Mouse (Mus musculus) urinary bladder, postnatal 36 days (tissue): ENCODE measurements at regions not wholly inside any gene's neighbourhood (a gene's known extent, or its start where the extent isn't known, plus 50 kb on each side); places are given as distances from the start of the nearest gene placed in this dataset.
A peak's percentile ranks its signal among the peaks of the same experiment; 100 is the strongest.

Experiments
- DNase-seq, 2 experiments: peaks; one replicate each; pipeline ENCODE4 v3.0.0; 2022; ENCODE audit warnings: low spot score in 2 of 2, mixed read lengths in 1 of 2

DNA sequence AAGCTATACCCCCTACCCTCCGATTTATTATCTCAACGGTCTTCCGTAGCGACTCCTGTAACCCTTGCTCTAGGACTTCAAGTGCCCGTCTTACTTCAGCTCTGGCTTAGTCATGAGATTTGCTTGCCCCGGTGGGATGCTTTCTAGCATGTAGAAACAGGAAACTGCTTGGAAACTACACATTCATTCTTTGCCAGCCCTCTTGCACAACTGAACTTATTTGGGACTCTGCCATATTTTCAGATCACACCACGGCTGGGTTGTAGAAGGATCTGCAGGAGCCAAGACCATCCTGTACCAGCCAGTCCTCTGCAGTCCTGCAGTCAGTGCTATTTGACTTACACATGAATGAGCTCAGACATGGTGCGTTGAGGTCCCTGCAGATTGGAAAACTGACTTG is 110.9 kb upstream of the Habp2 start:
- peak; percentile 20 to 78 for DNase-seq

DNA sequence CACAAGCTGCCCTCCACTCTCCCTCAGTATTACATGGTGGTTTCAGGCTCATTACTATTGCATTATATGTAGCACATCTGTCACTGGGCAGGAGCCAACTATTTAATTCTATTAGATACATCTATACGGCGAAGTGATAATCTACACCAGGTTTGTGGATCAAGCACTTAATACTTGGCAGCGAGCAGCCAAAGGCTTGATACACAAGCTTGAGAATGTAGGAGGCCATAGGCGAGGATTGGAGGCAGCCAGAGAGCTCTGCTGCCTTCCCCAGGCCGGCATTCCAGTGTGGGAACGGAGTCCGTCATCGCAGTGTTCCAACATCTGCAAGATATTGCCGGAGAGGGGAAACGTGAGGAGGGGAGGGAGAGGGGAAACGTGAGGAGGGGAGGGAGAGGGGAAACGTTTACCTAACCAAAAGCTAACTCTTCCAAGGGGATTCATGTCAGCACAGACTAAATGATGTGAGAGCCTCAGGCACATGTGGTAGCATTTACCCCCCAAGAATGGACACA is 109.6 kb upstream of the Habp2 start:
- no peak for DNase-seq

DNA sequence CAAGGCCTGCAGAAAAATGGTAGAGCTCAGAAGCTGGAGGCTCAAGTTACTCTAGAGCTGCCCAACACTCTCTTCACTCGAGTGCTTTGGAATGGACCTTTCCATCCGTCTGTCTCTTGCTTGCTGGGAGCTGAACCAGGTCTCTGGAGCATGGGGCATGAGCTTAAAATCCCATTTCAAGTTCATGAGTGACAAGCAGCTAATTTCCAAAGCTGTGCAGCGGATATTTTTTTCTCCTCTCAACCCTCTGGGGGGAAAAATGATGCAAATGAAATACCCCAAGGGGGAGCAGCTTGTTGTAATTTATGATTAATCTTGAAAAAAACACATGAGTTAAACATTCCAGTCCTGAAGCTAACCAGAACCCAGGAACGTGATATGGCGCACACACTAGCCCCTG is 101.2 kb upstream of the Habp2 start:
- DNase-seq = no peak

DNA sequence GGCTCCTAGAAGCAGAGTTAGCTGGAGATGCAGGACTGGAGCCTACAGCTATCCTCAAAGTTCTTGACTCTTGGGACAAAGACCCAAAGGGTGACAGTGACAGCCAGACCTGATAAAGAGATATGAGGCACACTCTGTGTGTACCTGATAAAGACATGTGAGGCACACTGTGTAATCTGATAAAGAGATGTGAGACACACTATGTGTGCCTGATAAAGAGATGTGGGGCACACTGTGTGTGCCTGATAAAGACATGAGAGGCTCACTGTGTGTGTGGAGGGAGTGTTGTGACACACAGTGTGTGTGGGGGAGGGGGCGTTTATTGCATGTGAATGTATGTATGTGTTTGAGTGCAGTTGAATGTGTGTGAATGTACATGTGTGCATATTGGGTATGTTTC is 97.8 kb upstream of the Habp2 start:
- DNase-seq = no peak

DNA sequence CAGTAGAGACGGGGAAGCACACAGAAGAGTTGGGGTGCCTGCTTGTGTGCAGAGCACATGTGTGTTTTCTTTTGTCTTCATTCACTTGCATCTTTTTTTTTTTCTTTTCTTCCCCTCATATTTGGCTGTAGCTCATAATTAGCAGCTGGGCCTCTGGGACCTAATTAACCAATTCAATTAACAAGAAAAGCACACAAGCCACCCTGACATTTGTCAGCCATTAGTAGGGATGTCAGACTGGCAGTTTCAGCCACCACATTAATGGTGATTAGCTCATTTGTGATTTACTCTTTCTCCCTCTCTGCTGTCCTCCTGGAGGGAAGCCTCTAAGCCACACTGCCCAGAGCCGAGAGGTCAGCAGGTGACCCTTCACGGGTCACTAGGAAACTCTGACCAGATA is 96.7 kb upstream of the Habp2 start:
- no peak for DNase-seq

DNA sequence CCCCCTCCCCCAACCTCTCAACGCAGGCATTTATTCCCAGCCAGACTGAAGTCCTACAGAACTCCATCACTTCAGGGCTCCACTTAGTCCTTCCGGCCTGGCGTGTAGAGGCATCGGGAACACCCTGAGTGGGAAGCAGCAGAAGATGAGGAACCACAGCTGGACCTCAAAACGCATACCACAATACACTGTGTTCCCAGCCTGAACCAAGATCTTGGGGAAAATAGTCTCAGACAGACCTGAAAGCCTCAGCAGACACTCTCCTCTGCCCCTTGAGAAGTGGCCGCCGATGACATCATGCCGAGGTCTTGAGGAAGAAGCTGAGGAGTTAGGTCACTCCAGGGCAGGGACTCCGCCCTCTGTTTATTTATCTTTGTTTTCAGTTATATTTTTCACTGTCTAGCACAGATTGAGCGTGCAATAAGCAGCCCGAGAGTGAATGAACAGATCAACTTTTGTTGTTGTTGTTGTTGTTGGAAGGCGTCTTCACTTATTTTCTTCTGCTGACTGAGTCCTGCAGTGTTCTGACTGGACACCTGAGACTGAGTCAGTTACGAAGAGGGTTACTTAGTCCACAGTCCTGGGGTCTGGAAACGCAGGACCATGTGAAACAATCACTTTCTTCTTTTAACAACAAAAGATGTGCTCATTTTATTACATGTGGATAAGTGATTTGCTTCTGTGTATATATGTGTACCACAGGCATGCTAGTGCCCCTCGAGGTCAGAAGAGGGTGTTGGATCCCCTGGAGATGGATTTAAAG is 88.3 kb upstream of the Habp2 start:
- no peak for DNase-seq

DNA sequence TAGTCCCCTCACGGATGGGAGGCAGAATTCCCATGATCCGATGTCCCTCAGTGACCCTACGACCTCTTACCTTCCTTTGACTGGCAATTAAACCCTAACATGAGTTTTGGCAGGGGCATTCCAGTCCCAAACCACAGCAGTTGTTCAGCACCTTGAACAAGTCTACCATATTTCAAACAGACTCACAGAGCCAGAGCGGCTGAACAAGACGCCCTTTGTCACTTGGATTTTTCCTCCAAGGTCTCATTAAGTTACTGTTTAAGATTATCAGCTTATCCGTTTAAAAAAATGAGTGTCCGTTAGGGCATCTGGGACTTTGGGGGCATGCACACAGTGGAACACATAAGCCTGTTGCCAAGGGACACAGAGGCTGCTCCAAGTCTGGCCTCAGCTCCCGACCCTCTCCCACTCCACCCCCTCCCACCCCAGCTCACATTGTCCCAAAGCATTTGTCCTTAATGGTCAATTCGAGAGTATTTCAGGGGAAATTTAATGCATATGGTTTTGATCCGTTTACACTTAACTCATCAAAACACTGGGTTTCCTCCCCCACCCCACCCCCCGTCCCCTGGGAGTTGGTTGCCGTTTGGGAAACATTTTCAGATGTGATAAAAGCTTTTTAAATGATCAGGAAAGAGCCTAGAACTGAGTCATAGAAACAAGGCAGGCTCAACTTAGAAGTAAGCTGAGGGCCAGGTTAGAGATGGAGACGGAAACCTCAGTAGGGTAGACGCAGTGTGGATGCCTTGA is 87.4 kb upstream of the Habp2 start:
- DNase-seq = no peak

DNA sequence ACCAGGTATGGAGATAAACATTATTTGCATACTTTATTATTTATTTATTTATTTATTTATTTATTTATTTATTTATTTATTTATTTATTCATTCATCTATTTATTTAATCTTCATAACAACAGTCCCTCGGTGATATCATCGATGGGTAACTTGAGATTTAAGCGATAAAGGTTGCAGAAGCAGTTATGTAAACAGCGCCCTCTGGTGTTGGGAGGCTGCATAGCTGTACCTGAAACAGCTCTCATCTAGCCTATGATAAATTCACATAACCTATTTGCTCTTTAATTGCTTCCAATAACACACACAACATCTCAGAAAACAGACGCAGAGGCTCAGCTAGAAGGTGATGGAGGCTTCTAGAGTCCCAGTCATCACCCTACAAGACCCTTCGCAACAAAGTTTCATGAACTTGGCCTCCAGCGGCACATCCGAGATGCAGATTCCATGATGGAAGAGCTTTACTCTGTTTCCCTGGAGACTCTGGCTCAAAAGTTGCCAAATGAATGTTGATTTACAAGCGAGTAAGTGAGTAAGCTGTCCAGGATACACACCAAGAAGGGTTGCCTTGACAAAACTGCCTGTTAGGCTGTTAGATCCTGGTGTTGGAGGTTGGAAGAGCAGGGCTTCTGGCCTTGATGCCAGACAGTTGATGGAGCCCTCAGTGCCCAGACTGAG is 85.8 kb upstream of the Habp2 start:
- DNase-seq = no peak

DNA sequence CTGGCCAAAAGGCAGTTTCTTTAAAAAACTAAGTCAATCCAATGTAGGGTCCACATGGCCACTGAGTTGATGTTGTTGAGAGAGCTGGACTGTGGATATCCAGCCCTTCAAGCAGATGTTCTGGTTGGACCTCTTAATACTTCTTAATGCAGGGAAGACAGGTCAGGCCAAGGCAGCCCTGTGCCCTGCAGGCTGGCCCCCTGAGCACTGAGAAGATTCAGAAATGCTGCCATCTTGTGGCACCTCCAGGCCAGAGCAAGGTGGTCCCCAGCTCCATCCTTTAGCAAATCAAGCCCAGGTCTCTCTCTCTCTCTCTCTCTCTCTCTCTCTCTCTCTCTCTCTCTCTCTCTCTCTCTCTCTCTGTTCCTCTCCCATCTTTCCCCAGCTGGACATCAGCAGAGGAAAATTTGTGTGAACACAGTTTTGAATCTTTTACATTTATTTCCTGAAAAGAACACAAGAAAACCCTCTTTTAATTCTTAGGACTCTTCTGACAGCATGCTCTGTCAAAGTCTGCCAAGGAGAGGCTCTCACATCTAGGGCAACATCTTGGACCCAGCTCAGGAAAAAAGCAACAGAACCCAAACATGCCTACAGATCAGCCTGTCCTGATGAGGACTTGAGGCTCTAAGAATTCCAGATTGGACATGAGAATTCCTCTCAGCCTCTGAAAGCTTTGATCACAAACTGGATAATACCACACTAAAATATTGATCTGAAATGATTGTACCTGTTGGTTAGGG is 85.0 kb upstream of the Habp2 start:
- peak in 1 of 2 experiments; percentile 21 for DNase-seq

DNA sequence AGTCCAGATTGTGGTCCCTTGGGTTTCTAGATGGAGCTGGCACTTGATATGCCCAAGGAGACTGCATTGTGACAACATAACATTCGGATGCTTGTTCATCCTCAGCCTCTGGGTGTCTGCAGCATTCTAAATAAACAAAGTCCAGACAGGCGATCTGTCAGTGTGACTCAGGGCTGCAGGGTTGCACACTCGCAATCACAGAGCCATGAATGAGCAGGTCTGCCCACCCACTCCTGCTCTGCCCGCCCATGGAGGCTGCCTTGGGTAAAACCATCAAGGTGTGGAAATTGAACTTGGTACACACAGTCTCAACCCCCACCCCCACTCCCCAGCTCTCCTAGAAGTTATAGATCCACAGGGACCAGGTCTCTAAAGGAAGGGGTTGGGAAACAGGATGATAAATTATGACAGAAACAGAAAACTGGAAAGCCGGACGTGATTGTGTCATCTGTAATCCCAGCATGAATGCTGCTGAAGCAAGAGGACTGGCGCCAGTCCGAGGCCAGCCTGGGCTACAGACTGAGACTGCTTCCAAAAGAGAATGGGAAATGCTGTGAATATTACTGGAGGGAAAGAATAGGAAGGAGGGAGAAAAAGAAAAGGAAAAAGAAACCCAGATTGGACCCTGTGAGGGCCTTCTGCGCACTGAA is 84.3 kb upstream of the Habp2 start:
- DNase-seq = peak in 1 of 2 experiments; percentile 19

DNA sequence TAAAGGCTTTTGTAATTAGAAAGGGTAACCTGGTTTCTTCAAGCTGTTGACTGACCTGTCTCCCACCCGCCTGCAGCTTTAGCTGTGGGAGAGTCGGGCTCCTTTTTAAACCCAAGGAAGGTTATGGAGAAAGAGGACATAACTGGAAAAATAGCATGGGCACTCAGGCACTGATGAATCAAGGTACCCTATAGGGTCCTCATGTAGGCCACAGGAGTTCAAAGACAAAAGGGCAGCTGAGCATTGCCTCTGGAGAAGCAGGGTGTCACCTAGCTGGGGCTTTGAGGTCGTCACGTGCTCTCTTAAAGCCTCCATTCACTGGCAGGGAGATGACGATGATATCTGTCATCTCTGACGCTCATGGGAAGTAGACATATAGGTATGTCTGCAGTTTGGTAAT is 68.4 kb upstream of the Habp2 start:
- DNase-seq = no peak

DNA sequence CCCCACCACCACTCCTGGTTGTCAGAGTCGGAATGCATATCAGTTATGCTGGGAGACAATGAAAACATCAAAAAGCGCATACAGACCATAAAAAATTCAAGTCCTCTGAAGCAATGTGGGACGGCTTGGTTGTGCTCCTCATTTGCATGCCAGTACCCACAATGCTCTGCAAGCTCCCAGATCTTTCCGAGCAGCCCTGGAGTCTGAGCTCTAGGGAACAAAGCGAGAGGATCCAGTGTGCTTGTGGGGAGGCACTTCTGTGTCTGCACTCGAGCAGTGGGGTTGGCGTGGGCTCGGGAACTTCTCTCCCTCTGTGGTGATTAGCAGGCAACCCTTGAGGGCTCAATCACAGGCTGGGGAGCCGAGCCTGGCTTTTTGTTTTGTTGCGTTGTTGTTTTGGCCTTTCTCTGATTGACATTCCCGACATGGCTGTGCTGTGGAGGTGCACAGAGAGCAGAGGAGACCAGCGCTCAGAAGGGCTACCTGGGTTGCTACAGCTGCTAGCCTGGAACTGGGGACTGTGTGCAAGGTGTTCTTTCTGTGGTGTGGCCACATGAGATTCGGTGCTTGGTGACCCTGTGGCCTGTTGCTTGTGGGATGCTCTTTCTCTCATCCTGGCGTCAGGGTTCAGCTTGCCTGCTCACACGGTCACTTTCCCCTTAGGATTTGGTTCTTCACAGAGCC is 66.1 kb upstream of the Habp2 start:
- DNase-seq = no peak

DNA sequence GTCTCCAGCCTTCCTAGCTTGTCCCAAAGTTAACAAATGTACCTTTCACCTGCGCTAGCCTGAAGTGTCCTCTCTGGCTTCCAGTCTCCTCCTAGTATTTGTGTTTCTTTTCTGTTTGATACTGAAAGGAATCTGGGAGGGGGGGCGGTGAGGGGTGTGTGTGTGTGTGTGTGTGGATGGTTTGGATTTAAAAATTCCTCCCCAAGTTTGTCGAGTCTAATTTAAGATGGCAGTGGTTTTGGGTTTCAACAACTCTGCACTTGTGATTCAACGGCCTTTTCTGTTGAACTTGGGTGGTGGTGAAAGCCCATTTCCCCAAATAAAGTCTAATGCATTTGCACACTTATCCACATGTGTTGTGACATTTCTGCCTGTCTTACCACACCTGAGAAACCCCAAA is 64.4 kb upstream of the Habp2 start:
- DNase-seq = no peak

DNA sequence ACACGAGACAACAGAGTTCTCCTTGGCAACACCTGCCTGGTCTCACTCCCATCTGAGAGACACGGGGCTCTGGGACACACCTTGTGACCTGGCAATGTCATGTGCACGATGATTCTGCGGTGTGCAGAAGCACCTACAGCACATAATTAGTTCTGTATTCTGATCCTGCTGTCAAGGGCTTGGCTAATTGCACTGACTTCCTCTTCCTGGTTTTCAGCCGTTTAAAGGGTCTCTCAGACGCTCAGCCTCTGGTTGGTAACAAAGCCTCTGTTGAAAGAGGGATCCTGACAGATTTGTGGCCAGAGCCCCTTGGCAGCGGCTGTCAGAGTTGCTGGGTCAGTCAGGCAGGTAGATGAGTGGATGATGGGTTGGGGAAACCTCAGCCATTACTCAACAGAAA is 61.9 kb upstream of the Habp2 start:
- DNase-seq = no peak

DNA sequence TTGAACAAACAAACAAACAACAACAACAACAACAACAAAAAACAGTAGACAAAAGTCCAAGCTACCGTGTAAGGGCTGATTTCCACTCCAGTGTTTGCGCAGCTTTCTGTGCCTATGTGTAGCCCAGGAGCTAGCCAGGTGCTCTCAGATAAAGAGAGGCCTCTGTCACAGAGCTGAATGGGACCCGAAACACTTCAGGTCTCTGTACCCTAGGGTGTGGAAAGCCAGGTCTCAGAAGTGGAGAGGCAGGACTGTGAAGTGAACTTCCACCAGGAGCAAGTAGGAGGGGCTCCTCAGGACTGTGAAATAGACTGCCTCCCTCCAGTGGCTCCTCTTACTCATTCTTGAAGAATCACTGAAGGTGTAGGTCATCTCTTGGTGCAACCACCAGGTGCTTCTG is 61.4 kb upstream of the Habp2 start:
- DNase-seq = no peak

DNA sequence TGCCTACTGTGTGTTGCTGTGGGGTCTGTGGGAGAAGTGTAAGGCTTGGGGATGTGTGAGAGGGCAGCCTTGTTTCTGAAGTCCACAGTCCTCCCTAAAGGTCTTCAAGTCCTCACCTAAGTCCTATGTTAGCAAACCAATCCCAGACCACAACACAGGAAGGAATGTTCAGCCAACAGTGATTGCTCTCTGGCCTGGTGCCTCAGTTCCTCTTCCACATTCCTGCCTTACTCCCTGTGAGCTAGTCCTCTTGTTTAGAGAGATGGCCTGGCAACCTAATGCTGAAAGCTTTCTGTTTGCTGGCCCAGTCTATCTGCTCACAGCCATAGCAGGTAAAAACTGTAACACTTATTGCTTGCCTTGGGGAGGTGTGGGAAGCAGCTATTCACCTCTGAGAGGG is 58.4 kb upstream of the Habp2 start:
- DNase-seq = no peak

DNA sequence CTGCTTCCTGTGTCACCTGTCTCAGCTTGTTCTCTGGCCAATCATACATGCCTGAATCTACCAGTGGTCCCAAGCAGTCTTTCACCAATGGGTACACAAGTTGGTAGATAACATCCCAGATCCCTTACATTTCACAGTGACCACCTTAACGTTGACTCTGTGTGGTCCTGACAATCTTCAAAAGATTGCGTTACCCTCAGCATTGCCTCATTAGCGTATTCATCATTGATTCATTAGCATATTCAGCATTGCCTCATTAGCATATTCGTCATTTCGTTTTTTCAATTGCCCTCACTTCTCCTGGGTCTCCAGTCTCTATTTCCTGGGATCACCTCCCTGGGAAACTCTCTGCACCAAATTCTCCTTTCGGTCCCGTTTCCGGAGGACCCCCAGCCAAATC is 55.5 kb upstream of the Habp2 start:
- DNase-seq = no peak

DNA sequence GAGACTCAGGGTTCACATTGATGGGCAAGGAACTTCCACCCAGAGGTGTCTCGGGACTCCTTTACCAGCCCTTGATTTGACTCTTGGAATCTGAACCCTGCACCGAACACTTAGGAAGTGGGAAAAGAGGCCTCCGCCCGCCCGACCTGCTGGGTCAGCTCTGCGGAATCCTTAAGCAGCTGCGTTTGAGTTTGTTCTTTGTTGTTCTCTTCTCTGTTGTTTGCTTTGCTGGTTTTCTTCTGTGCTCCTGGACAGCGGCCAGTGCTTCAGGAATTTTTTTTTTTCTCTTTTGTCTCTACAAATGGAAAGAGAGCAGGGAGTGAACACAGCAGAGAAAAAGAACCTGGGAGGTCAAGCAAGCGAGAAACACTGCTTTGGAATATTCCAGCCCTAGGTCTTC is 55.1 kb upstream of the Habp2 start:
- DNase-seq = no peak

DNA sequence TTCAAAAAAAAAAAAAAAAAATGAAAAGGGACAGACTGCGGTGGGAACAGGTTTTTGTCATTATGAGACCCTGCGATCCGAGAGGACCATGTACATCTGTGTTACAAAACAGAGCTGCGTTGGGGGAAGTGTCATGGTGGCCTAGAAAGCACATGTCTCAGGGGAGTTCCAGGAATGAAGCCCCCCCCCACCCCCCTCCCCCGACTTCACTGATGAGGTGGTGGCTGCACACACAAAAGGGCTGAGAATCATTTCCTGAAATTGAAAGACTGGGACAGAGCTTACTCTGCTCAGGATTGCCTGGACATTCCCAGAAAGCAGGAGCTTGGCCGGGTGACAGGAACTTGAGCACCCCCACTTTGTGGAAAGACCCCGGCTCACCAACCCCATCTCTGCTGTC is 54.7 kb upstream of the Habp2 start:
- no peak for DNase-seq

DNA sequence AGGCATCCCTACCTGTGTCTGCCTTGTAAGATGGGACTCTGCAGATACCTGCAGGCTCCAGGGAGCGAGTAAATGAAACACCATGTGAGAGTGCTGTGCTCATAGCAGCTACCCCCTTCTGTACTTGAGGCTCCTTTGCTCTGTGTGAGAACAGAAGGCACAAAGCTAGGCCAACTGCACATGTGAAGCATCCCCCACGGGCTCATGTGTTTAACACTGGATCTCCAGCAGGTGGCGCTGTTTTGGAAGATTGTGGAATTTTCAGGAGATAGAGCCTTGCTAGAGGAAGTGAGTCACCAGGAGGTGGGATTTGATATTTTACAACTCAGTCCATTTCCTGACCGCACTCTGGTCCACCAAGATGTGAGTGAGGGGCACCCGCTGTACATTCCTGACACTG is 54.0 kb upstream of the Habp2 start:
- no peak for DNase-seq

DNA sequence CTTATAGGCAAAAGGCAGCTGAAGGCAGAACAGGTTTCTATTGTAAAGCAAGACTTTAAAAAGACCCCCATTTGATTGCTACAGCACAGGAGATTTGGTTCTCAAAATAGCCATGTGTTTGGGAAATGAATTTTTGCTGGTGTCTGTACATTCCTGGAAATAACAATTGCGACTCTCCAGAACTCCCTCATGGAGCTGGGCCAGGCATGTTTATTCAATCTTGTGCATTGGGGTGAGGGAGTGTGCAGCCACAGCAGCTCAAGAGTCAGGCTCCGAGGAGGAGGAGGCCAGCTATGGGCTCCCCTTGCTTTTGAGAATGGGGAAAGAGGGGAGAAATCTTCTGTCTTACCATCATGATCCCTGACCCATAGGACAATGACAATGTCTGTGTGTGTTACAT is 51.9 kb upstream of the Habp2 start:
- no peak for DNase-seq
